Mouse (Mus musculus) cerebellum, postnatal 4 days (tissue): Measurements from ENCODE around the gene Gm45711.
"Not testable (repeated sequence)": the region's sequence is repeated elsewhere in the genome, so short reads cannot be mapped to it uniquely, and the experiment has no call there.

Experiments
- DNase-seq, 2 experiments: peaks; one replicate each; pipeline ENCODE4 v3.0.0; 2022; ENCODE audit warnings: low spot score in 2 of 2, mixed read lengths in 1 of 2

Gene Gm45711

GRCm38 (mm10) chr8:104321267-104321666 is 11.4 kb upstream of the Gm45711 start, which contains the start of gene Gm11020:
Gene Gm11020, plus strand, starts transcription at chr8:104321567.
- not testable (repeated sequence) for DNase-seq

DNA sequence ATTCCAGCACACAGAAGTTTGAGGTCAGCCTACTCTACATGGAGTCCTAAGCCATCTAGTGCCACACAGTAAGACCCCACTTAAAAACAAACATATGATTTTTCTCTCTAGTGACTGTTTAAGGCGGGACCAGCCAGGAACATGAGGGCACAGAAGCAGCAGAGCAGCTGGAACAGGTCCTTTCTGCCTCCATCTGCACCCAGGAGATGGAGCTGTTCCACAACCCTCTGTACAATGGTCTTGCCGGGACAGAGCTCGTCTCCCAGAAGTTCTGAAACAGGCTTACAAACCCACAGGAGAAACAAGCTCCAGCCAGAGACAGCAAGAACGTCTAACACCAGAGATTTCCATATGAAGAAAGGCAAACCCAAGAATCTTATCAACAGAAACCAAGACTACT is 3.4 kb upstream of the Gm45711 start:
- DNase-seq = peak in 1 of 2 experiments; percentile 8

- DNase-seq = not testable (repeated sequence)
These were observed 2.1 kb upstream of the Gm45711 start for GRCm38 (mm10) chr8:104312023-104312422.

DNA sequence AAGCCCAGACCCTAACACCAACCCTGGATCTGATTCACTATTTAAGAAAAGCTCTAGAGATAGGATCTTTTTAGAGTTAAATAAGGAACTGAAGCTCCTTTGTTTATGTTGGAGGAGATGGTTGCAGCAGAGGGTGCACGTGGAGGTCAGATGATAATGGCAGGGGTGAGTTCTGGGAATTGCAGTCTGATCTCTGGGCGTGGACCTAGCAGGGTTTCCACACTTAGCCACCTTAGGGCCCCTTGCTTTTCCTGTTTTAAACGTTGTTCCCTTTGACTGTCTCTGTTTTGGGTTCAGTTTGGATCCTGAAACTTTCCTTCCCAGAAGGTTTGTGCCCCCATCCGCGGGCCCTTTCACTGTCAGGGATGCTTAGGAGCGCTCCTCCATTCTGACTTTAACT is 1.5 kb downstream of the Gm45711 start:
- DNase-seq = not testable (repeated sequence)

DNA sequence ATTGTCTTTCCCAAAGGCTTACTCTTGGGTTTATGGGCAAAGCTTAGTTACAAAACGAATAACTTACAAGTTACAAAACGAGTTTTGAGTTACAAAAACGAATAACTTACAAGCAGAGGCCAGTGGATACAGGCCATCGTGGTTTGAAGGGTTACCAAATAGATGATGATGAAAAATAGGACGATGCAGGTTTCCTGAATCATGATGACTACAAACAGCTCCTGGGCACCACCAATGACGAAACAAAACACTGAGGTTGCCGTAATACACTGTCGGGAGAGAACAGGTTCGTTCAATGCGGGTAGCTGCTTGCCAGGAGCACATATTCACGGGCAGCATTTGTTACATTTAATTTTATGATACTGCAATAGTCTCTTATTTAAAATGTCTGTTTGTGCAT is 4.9 kb downstream of the Gm45711 start:
- no peak for DNase-seq

GRCm38 (mm10) chr8:104302536-104302935 is 7.3 kb downstream of the Gm45711 start:
- not testable (repeated sequence) for DNase-seq

GRCm38 (mm10) chr8:104301577-104301976 is 8.3 kb downstream of the Gm45711 start:
- peak in 1 of 2 experiments; percentile 21 for DNase-seq

GRCm38 (mm10) chr8:104294396-104294795 is 15.5 kb downstream of the Gm45711 start:
- DNase-seq = no peak

DNA sequence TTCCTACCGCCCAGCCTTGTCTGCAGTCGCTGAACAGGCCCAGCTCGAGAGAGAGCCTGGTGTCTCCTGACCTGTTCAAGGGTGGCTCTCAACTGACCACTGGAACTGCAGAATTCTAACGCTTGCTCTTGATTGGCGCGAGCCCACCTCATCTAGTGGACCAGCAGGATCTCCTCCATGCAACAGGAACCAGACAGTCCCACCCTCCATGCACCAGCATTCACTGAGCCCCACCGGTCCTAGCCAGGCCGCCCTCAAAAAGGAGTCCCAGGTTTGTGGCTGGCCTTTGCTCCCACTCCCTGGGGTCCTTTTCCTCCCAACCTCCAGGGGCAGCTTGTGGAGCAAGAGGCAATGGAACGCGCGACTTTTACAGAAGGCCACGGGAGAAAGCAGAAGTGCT is 16.8 kb downstream of the Gm45711 start, which contains the start of gene Cmtm2a:
Gene Cmtm2a, minus strand, starts transcription at position 101 of the 400 bp plus-strand sequence.
- not testable (repeated sequence) for DNase-seq

DNA sequence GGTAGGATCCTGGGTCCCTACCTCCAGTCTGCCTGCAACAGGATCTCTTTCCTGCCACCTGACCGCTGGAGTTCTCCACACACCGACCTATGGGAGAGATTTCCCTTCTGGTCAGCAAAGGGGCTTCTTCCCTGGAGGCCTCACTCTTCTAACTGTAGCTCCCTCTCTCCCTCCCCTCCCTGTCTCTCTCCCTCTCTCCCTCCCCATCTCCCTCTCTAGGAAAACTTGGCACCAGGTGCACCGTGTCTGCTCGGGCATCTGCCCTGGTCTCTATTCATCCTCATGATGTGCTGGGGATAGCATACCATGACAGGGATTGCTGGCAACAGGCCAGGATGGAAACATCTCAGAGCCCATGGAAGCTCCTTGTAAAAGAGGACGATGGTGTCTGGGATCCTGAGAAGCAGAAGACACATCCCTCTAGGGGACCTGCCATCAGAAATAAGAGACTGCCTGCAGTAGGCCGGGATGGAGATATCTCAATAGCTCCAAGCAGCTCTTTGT is 40.9 kb downstream of the Gm45711 start:
- no peak for DNase-seq

DNA sequence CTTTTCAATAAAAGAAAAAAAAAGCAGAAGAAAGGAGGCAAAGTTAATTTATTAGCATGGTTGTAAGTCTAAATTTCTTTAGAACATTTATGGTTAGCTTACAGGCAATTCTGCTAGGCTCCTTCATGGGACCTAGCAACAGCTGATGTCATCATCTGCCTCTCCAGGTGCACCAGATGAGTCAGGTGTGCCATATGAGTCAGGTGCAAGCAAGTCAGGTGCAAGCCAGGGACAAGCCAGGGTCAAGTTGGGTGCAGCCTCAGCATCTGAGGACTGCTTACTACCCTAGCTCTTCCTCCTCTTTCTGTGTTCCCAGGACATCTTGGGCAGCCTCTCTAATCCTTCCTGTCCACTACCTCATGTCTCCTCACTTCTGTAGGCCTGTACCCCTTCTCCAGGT is 41.5 kb downstream of the Gm45711 start:
- no peak for DNase-seq

DNA sequence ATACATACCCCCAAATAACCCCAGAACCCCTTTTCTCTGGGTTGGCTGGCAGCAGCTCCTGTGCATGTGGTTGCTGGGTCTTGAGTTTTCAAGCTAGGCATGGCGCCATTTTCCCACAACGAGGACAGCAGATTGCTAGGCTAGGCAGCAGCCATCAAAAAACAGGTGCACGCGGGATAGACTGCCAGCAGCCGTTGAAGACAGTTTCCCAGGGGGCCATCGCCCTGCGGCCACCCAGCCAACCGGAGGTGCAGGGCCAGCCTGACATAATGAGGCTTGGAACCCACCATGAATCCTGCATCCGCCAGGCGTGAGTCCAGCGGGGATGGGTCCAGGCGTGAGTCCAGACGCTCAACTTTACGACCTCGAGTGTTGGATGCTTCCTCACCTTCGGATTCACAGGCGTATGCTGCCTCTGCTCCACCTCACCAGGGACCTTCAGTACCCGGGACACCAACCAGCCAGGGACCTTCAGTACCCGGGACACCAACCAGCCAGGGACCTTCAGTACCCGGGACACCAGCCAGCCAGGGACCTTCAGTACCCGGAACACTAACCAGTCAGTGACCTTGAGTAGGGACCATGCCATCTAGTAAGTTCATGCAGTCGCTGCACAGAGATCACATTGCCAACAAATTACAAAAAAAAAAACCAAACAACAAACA is 45.5 kb downstream of the Gm45711 start:
- DNase-seq = peak in 1 of 2 experiments; percentile 56

- not testable (repeated sequence) for DNase-seq
These were observed 48.1 kb downstream of the Gm45711 start for GRCm38 (mm10) chr8:104261802-104262201.

- DNase-seq = no peak
These were observed 56.9 kb downstream of the Gm45711 start for GRCm38 (mm10) chr8:104253016-104253415.

GRCm38 (mm10) chr8:104251461-104251860 is 58.4 kb downstream of the Gm45711 start:
- no peak for DNase-seq

DNA sequence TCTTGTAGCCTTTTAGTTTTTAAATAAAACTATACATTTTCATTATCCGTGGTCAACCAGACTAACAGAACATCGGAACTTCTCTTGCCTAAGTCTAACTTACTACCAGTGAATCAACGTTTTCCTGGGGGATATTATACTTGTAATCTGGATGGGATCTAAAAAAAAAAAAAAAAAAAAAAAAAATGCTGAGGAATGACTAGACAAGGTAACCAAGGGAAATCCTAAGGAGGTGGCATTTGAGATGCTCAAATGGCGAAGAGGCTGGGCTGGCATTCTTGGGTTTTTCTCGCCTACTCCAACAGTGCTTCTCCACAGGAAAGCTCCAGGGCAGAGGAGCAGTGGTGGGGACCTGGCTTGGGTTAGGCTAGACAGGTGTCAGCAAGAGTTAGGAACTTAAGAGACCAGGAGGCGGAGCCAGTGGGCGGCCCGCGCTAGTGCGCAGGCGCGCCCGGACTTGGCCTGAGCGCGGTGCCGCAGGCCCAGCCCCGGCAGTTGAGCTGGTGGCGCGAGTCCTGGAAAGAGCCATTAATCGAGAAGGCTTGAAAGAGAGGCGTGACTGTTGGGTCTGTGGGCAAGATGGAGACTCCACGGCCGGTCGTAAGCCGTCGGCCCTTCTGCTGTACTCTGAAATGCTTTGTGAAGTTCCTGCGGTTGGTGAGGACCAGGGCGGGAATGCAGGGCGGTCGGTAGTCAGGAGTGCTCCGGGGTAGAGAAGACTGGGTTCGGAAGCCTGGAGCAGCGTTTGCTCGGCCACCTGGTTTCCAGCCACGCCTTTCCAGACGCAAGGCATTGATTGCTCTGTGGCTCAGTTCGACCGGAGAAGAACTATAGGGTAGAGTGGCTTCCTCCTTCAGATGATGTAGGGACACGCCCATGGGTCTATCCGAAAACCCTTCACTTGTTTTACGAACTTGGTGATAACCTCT is 59.2 kb downstream of the Gm45711 start, which contains the start of gene Cklf:
Gene Cklf, plus strand, starts transcription at position 423 of the 929 bp plus-strand sequence.
- peak; percentile 46 to 76 for DNase-seq

DNA sequence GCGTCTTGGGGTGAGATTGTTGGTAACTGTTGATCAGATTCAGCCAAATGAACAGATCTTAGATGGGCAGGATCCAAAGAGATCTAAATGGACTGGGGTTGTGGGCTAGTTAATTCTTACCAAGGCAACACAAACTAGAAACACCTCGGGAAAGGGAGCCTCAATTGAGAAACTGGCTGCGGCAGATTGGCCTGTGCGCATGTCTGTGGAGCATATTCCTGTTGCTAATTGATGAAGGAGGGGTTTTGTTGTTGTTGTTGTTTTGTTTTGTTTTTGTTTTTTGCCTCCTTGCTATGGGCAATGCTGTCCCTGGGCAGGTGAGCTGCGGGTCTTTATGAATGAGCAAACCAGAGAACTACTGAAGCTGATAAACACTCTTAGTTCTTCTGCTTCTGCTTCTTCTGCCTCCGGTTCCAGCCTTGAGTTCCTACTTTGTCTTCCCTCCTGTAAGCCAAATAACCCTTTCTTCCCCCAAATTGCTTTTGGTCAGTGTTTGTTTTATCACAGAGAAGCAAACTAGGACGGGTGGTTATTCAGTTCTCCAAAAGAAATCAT is 60.4 kb downstream of the Gm45711 start:
- DNase-seq = no peak

DNA sequence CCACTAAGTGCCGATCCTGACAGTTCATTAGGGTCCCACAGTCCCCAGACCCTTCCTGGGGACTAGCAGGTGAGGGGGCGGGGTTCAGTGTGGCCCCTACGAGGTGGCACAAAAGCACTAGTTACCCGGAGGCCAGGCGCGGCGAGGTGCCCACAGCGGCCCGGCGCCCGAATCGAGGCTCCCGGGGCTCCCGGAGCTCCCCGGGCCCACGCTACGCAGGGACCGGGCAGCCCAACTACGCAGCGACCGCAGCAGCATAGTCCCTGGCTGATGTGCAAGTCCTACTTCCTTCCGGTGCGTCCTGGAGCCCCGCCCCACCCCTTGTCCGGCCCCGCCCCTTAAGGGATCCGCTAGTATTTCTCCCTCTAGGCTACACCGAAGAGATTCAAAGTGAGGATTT is 61.6 kb downstream of the Gm45711 start, which contains the start of gene Tk2:
Gene Tk2, minus strand, starts transcription at position 283 of the 400 bp plus-strand sequence.
- DNase-seq = peak; percentile 39 to 70

DNA sequence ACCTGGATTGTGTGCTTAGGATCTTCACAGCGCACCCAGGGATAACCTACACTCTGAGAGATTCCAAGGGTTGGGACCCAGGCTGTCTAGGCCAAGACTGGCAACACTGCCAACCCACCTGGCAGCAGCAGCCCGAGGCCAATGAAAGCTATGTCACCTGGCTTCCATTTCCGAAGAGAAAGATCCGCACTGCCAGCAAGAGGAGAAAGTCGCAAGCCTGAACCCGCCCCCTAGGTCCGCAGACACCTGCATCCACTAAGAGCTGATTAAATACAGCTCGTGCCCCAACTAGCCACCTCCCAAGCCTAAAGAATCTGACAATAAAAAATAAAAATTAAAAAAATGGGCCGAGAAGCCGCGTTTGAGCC is 62.0 kb downstream of the Gm45711 start:
- DNase-seq = peak in 1 of 2 experiments; percentile 11

DNA sequence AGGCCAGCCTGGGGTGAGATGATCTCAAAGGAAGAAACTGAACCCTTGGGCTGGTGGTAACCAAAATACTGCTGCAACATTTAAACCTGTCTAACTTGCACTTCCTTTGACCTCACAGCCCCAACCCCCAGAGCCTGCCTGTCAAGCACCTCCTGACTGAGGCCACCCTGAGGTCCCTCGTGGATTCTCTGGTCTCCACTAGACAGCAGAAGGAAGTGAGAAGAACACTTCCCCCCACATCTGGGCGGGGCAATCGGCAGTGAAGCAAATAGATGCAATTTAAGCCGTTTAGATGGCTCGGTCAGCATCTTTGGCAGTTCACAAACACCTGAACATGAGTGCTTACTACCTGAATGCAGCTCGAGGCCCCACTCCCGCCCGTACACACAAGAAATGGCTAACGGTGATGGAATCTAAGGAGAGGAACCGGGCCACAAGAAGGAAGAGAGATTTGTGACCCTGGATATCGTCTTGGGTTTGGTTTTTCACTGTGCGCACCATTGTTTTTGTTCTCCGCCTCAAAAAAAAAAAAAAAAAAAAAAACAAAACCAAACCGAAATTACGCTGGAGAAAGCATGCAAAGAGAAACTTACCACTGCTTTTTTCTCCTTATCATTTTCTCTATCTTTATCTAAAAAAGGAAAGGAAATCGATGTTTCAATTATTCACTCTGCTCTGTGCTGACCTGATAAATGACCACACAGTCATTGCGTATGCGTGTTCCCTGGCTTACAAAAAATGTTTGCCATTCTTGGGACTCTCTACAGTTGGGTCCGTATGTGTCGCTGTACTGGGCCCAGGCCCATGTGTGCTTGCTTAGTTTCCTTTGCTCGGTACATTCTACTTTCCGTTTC is 62.6 kb downstream of the Gm45711 start:
- DNase-seq = no peak

DNA sequence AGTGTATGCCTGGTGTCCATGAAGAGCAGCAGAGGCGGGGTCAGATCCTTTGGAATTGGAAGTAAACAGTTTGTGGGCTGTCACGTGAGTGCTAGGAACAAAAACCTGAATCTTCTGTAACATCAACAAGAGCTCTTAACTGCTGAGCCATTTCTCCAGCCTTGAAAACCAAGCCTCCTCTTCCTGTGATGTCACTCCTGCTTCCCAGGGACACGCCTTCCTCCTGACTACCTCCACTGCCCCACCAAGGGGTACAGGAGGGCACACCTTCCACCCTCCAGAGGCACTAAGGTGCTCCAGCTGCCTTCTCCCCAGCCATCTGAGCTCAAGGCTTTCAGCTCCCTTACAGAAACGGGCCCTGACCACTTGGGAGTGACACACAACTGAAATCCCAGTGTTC is 63.3 kb downstream of the Gm45711 start:
- no peak for DNase-seq
